Mouse (Mus musculus): Measurements from ENCODE around the gene Copg1. TPM values are rescaled to one million over a fixed set of nuclear protein-coding genes. Genes with fewer than 3 reads are reported as not detected.

Gene Copg1
- polyA plus RNA-seq, 1 experiment from 2014 or later = 117 TPM

DNA sequence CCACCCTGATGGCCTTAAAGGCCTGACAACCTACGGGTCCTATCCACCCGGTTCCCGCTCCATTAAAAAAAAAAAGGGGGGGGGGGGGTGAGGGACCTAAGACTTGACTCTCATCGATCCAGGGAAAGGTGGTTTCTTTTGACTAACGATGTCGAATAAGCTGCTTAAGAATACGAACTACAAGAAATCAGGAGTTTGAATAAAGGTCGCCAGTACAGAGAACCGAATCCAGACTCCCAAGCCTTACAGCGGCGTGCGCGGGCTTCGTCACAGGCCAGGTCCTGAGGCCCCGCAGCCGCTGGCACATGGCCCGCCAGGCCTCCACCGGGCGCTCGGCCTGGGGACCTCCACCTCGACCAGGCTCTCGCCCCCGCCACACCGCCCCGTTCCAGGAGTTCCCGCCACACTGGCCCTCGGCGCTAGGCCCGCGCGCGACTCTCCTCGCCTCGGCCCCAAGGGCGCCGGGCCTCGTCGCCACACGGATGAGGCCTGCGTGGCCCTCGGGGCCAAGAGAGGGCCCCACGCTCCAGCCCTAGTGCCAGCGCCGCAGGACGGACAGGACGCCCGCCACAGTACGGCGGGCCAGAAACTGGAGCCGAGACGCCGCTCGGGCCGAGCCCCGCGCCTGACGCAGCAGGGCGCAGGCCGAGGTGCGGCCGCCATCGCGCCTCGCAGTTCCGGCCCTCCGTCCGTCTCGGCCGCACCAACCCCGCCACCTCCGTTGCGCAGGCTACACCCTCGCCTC, 37.3 kb upstream of the Copg1 start:
- under 1% methylated on average over 69 of the region's 73 CpGs for WGBS
- ATAC-seq (replicated peaks; ENCODE audit: extremely low read depth, insufficient read depth, low FRiP score) = peak; percentile 55
- H3K4me2 ChIP-seq (ENCODE audit: low read depth, low read length) = peak overlapping the region; percentile 91

GRCm38 (mm10) chr6:87850900-87851614, 36.6 kb upstream of the Copg1 start, which contains the start of gene Cnbp:
Cnbp (minus strand) TSS chr6:87851106.
- Histone ChIP-seq H3K9me3 (replicated peaks; ENCODE audit: control insufficient read depth, low read length) (no peaks in the 10 kb centered on the region), H3K4me1 (ENCODE audit: control insufficient read depth, insufficient read depth, low read length) (peaks cover 26% of the 10 kb centered on the region), H3K36me3 (ENCODE audit: control insufficient read depth, insufficient read depth) (peaks cover 6% of the 10 kb centered on the region; the same call in 1 of the 2 replicates), H3K4me2 (ENCODE audit: low read depth, low read length) (peak within 1 kb of the TSS; percentile 91), H3K27me3 (ENCODE audit: control insufficient read depth, insufficient read depth, low read length) (no peaks in the 10 kb centered on the region; the same call in 1 of the 2 replicates), H3K4me3 (ENCODE audit: low read length) (peak within 1 kb of the TSS; percentile 97), H3K9ac (ENCODE audit: low read length) (peak within 1 kb of the TSS; percentile 100), H3K27ac (ENCODE audit: low read length) (peak within 1 kb of the TSS; percentile 88)
- peak; percentile 98 for ATAC-seq (replicated peaks; ENCODE audit: extremely low read depth, insufficient read depth, low FRiP score)
- under 1% methylated on average over 55 of the region's 55 CpGs for WGBS

More for the DNA sequence above, 37.3 kb upstream of the Copg1 start:
- peaks cover 9% of the 10 kb centered on the region for H3K36me3 ChIP-seq (ENCODE audit: control insufficient read depth, insufficient read depth)
- H3K9ac ChIP-seq (ENCODE audit: low read length) = peak overlapping the region; percentile 100
- peak overlapping the region; percentile 97 for H3K4me3 ChIP-seq (ENCODE audit: low read length)
- H3K9me3 ChIP-seq (replicated peaks; ENCODE audit: control insufficient read depth, low read length) = no peaks in the 10 kb centered on the region
- H3K27ac ChIP-seq (ENCODE audit: low read length) = peak overlapping the region; percentile 88
- no peaks in the 10 kb centered on the region; the same call in 1 of the 2 replicates for H3K27me3 ChIP-seq (ENCODE audit: control insufficient read depth, insufficient read depth, low read length)
- peaks cover 26% of the 10 kb centered on the region for H3K4me1 ChIP-seq (ENCODE audit: control insufficient read depth, insufficient read depth, low read length)

DNA sequence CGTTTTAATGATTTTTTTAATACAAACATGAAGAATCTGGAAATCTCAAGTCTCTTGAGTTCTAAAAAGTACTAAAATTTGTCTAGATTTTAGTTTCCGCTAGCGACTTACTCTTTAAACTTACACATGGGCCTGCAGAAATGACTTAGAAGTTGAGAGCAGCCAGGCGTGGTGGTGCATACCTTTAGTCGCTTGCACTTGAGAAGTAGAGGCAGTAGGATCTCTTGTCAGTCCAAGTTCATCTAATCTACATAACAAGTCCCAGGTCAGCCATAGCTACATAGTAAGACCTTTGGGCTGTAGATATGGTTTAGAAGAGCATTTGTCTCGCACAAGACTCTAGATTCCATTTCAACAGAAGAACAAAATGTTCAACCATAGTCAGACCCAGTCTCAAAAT, 35.7 kb upstream of the Copg1 start:
- no peaks in the 10 kb centered on the region; the same call in 1 of the 2 replicates for H3K27me3 ChIP-seq (ENCODE audit: control insufficient read depth, insufficient read depth, low read length)
- no peak overlapping the region for H3K4me2 ChIP-seq (ENCODE audit: low read depth, low read length)
- H3K9me3 ChIP-seq (replicated peaks; ENCODE audit: control insufficient read depth, low read length) = no peaks in the 10 kb centered on the region
- H3K36me3 ChIP-seq (ENCODE audit: control insufficient read depth, insufficient read depth) = peaks cover 6% of the 10 kb centered on the region; the same call in 1 of the 2 replicates
- no peak overlapping the region for H3K9ac ChIP-seq (ENCODE audit: low read length)
- no peak for ATAC-seq (replicated peaks; ENCODE audit: extremely low read depth, insufficient read depth, low FRiP score)
- H3K4me1 ChIP-seq (ENCODE audit: control insufficient read depth, insufficient read depth, low read length) = peaks cover 22% of the 10 kb centered on the region
- 72% methylated on average over 6 of the region's 6 CpGs for WGBS
- H3K4me3 ChIP-seq (ENCODE audit: low read length) = no peak overlapping the region
- no peak overlapping the region for H3K27ac ChIP-seq (ENCODE audit: low read length)

DNA sequence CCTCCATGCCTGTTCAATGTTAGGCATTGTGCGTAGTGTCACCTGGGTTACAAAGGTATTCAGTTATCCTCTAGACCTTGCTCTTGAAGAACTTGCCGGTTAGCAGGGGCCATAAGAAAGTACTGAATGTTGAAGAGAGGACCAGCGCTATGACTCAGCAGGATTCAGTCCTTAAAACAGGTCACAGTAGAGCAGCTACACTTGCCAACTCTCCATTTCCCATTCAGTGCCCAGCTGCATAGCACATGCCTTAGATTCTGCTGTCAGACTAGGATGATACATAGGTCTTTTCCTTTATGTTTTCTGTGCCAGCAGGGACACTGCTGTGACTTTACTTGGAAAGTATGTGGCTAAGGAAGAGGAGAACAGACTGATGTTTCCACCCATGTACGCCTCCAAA, 34.2 kb upstream of the Copg1 start:
- Histone ChIP-seq H3K9me3 (replicated peaks; ENCODE audit: control insufficient read depth, low read length) (no peaks in the 10 kb centered on the region), H3K9ac (ENCODE audit: low read length) (no peak overlapping the region), H3K4me2 (ENCODE audit: low read depth, low read length) (no peak overlapping the region), H3K27me3 (ENCODE audit: control insufficient read depth, insufficient read depth, low read length) (no peaks in the 10 kb centered on the region; the same call in 1 of the 2 replicates), H3K4me1 (ENCODE audit: control insufficient read depth, insufficient read depth, low read length) (peaks cover 9% of the 10 kb centered on the region), H3K36me3 (ENCODE audit: control insufficient read depth, insufficient read depth) (peaks cover 3% of the 10 kb centered on the region; the same call in 1 of the 2 replicates), H3K27ac (ENCODE audit: low read length) (no peak overlapping the region), H3K4me3 (ENCODE audit: low read length) (no peak overlapping the region)
- no peak for ATAC-seq (replicated peaks; ENCODE audit: extremely low read depth, insufficient read depth, low FRiP score)
- 75% methylated on average over 4 of the region's 4 CpGs for WGBS

DNA sequence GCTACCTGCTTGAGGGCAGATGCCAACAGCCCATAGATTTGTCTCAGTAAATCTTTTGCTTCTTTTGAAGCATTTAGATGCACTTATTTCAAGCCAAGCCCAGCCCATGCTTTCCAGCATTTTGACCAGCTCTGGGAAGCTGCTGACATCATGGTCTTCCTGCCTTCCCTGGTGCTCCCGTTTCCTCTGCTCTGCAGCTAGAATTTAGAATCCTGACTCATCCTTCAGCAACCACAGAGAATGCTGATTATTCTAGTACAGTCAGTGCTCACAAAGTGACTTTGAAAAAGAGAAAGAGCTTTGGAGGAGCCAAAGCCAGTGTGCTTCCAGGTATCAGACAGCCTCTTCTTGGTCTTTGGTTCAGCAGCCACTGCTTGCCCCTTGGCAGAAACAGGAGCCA, 30.5 kb upstream of the Copg1 start:
- Histone ChIP-seq H3K4me3 (ENCODE audit: low read length) (no peak overlapping the region), H3K9ac (ENCODE audit: low read length) (no peak overlapping the region), H3K27me3 (ENCODE audit: control insufficient read depth, insufficient read depth, low read length) (no peaks in the 10 kb centered on the region; the same call in 1 of the 2 replicates), H3K4me2 (ENCODE audit: low read depth, low read length) (no peak overlapping the region), H3K9me3 (replicated peaks; ENCODE audit: control insufficient read depth, low read length) (no peaks in the 10 kb centered on the region), H3K4me1 (ENCODE audit: control insufficient read depth, insufficient read depth, low read length) (no peaks in the 10 kb centered on the region), H3K27ac (ENCODE audit: low read length) (no peak overlapping the region), H3K36me3 (ENCODE audit: control insufficient read depth, insufficient read depth) (no peaks in the 10 kb centered on the region)
- WGBS = 17% methylated on average over 1 of the region's 1 CpGs
- no peak for ATAC-seq (replicated peaks; ENCODE audit: extremely low read depth, insufficient read depth, low FRiP score)

DNA sequence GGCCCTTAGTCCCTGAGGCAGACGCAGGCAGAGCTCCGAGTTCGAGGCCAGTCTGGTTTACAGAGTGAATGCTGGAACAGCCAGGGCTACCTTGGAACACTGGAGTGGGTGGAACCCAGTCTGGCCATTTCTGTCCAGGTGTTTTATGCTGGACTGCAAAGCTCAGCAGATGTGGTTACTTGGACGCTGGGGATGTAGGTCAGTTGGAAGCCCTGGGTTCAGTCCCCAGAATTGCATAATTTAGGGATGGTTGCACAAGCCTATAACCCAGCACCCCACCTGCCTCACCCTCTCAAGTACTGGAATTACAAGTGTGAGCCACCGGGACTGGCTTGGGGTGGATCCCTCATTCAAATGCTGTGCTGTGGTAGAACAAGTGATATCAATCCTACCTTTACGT, 21.4 kb upstream of the Copg1 start:
- WGBS = 80% methylated on average over 6 of the region's 6 CpGs
- Histone ChIP-seq H3K27me3 (ENCODE audit: control insufficient read depth, insufficient read depth, low read length) (no peaks in the 10 kb centered on the region), H3K9ac (ENCODE audit: low read length) (no peak overlapping the region), H3K36me3 (ENCODE audit: control insufficient read depth, insufficient read depth) (no peaks in the 10 kb centered on the region), H3K27ac (ENCODE audit: low read length) (no peak overlapping the region), H3K4me1 (ENCODE audit: control insufficient read depth, insufficient read depth, low read length) (peaks cover 8% of the 10 kb centered on the region), H3K4me2 (ENCODE audit: low read depth, low read length) (no peak overlapping the region), H3K4me3 (ENCODE audit: low read length) (no peak overlapping the region), H3K9me3 (replicated peaks; ENCODE audit: control insufficient read depth, low read length) (no peaks in the 10 kb centered on the region)
- no peak for ATAC-seq (replicated peaks; ENCODE audit: extremely low read depth, insufficient read depth, low FRiP score)

DNA sequence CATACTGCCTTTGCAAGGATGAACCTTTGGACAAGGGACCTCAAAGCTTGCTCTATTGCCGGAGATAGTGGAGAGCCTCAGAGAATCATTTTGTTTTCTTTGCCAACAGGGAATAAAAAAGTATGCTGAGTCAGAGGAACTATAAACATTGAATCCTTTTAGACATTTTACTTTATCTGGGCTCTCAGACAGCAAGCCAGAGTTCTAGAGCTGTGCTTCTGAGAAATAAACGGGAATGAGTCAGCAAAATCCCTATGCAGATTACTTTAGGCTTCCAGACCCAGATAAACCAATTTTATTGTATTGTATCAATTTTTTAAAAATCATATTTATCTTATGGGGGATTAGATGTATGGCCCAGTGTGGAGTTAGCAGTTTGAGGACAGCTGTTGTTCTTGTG, 20.4 kb upstream of the Copg1 start:
- Histone ChIP-seq H3K27me3 (ENCODE audit: control insufficient read depth, insufficient read depth, low read length) (no peaks in the 10 kb centered on the region), H3K36me3 (ENCODE audit: control insufficient read depth, insufficient read depth) (no peaks in the 10 kb centered on the region), H3K4me1 (ENCODE audit: control insufficient read depth, insufficient read depth, low read length) (peaks cover 8% of the 10 kb centered on the region), H3K27ac (ENCODE audit: low read length) (no peak overlapping the region), H3K4me3 (ENCODE audit: low read length) (no peak overlapping the region), H3K4me2 (ENCODE audit: low read depth, low read length) (no peak overlapping the region), H3K9me3 (replicated peaks; ENCODE audit: control insufficient read depth, low read length) (no peaks in the 10 kb centered on the region), H3K9ac (ENCODE audit: low read length) (no peak overlapping the region)
- 58% methylated on average over 2 of the region's 2 CpGs for WGBS
- ATAC-seq (replicated peaks; ENCODE audit: extremely low read depth, insufficient read depth, low FRiP score) = no peak

GRCm38 (mm10) chr6:87868871-87869506, 18.6 kb upstream of the Copg1 start:
- no peak overlapping the region; the same call in 1 of the 2 replicates for H3K4me2 ChIP-seq (ENCODE audit: low read depth, low read length)

More at GRCm38 (mm10) chr6:87868871-87869506, 18.6 kb upstream of the Copg1 start:
- Histone ChIP-seq H3K4me1 (ENCODE audit: control insufficient read depth, insufficient read depth, low read length) (peaks cover 8% of the 10 kb centered on the region), H3K36me3 (ENCODE audit: control insufficient read depth, insufficient read depth) (no peaks in the 10 kb centered on the region), H3K4me3 (ENCODE audit: low read length) (no peak overlapping the region), H3K9ac (ENCODE audit: low read length) (no peak overlapping the region), H3K27me3 (ENCODE audit: control insufficient read depth, insufficient read depth, low read length) (no peaks in the 10 kb centered on the region), H3K9me3 (replicated peaks; ENCODE audit: control insufficient read depth, low read length) (no peaks in the 10 kb centered on the region), H3K27ac (ENCODE audit: low read length) (peak overlapping the region; percentile 25; the same call in 1 of the 2 replicates)
- 54% methylated on average over 9 of the region's 9 CpGs for WGBS
- ATAC-seq (replicated peaks; ENCODE audit: extremely low read depth, insufficient read depth, low FRiP score) = peak; percentile 76
